Mouse (Mus musculus) fibroblast of lung, adult 2 months (primary cell): Measurements from ENCODE around the gene Rps21.
A peak's percentile ranks its signal among the peaks of the same experiment; 100 is the strongest.
"Not testable (repeated sequence)": the region's sequence is repeated elsewhere in the genome, so short reads cannot be mapped to it uniquely, and the experiment has no call there.

Source experiments
- DNase-seq: peaks from one replicate; pipeline ENCODE4 v3.0.0-alpha.2; 2011; ENCODE audit warnings: low read depth

Gene Rps21

DNA sequence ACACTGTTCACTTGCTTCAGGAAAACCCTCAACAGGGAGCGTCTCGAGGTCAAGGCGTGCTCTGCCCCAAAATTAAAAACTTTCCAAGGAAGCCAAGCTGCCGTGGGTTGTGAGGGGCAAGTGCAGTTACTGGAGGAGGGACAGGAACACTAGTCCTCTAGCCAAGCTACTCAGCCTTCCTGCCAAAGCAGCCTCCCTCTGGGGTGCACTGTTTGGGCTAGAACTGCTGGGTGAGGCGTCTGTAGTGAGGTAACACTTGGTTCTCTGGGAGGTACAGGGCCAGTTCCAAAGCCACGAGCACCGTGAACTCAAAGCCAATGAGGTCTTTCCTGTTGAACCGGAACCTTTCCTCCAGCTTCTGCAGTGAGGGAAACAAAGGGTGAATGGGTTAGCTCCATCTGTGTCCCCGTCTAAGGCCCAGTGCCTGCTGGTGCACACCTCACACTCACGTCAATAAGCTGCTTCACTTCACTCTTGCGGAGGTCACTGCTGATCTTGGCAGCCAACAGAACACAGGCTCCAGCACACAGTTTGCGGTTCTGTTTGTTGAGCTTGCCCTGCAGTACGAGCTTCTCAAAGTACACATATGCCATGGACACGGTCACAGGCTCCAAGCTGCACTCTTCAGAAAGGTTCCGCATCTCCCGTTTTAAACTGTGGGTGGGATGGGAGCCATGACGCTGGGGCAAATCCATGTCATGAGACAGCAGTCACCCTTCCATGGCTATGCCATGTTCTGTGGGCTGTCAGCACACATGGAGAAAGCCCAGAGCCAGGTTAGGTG lies 2.8 kb downstream of the Rps21 start:
- not testable (repeated sequence) for DNase-seq

DNA sequence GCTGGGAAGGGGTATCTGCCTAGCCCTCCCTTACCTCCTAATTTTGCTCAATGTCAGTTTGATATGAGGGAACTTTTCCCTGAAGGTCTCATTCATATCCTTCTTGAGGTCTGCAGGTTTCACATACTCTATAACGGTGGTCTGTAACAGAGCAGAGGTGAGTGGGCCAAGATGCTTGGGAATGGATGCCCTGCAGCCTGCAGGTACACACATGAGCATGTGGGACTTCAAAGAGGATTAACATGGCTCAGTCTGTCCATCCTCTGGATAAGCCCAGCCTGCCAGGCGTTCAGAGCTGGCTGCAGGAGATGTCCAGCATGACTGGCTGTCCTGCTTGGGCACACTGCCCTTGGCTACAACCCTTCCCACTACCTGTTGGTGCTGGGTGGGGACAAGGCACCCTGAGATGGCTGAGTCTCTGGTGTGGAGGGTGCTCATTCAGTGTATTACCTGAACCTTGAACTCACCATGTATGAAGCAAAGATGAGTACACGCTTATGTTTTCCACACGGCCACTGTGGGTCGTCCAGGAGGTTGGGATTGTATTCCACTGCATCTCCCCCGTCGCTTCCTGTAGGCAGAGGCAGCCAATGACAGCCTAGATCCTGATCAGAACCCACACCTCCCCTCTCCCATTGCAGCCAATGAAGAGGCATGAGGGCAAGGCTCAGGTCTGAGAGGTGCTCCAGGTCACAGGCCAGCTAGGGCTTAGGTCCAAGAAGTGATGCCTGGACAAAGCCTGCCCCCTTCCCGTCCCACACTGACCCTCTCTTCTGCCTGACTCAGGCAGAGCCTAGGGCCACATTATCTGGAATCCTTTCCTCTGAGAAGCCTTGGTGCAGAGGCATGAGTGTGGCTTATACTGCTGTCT lies 3.7 kb downstream of the Rps21 start:
- DNase-seq: no peak

- no peak for DNase-seq
Observed at GRCm38 (mm10) chr2:180261901-180262300, 4.7 kb downstream of the Rps21 start.

GRCm38 (mm10) chr2:180262441-180262840 lies 5.3 kb downstream of the Rps21 start:
- DNase-seq: no peak

- DNase-seq: no peak
Observed at GRCm38 (mm10) chr2:180262891-180263290, 5.7 kb downstream of the Rps21 start.

DNA sequence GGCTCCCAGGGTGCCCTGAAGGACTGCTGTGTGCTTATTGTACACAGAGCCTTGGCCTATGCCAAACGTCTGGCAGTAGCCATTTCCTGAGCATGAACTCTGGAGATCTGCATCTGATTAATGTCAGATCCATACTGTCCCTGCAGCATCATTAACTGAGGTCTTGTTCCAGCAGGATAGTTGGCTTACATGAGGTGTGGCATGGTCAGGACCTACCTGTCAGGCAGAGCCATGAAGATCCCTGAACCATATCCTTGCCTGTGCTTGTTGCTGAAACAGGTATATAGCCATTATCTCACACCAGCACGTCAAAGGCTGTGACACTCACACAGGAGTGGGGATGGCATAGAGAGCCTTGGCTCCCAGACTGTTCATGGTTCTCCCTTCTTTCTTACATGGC lies 10.8 kb downstream of the Rps21 start:
- no peak for DNase-seq

GRCm38 (mm10) chr2:180269329-180269728 lies 12.2 kb downstream of the Rps21 start:
- DNase-seq: no peak

- DNase-seq: no peak
Observed at GRCm38 (mm10) chr2:180270537-180271255, 13.5 kb downstream of the Rps21 start.

GRCm38 (mm10) chr2:180271804-180272395 lies 14.7 kb downstream of the Rps21 start:
- no peak for DNase-seq

DNA sequence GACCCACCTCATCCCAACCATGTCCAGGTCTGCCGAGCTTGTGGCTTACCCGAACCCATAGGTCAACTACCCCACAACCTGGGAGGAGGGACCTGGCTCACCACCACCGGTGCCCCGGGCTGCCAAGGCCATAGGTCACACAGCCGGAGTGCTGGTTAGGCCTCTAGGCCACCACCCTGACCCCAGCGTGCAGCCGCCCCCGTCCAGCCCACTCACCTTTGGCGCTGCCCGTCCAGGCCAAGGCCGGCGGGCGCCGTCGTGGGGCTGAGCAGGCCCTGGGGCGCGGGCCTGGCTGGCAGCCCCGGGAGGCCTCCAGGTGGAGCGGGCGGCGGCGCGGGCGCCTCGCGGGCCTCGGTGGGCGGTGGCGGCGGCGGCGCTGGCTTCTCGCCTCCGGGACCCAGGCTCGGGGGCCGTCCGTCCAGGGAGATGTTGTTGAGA lies 15.7 kb downstream of the Rps21 start:
- no peak for DNase-seq

DNA sequence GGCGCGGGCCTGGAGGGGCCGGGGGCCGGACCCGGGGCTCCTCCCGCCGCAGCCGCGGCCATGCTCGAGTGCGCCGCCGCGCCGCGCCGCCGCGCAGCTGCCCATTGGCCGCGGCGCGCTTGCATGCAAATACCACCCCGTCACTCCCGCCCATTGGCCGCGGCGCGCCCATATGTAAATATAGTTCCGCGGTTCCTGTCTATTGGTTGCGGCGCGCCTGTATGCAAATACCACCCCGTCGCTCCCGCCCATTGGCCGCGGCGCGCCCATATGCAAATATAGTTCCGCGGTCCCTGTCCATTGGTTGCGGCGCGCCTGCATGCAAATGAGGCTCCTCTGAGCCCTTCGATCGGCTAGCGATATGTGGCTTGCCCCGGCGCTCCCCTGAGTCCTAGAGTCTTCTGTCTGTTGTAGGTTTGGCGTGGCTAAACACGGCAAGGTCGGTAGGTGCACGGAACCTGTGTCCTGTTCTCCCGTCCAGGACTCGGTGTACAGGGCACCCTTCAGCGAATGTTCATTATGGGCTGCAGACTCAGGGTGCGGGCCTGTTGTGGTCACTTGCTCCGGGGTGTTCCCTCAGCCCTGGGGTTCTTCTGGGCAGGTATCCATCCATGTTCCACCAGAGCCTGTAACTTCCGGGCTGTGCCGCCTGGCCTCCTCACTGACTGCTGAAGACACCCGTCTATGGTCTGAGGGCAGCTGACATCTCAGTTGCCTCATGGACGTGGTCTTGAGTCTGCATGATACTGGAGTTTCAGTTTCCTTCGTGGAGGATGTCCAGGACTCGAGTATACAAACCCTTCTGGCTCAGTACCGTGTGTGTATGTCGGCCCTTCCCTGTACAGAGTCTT lies 16.4 kb downstream of the Rps21 start, which contains the start of gene Cables2:
TSS of gene Cables2 (minus strand) at position 103 of the 851 bp plus-strand sequence.
- DNase-seq: peak; percentile 95

GRCm38 (mm10) chr2:180274523-180274922 lies 17.3 kb downstream of the Rps21 start:
- no peak for DNase-seq

GRCm38 (mm10) chr2:180275836-180276235 lies 18.7 kb downstream of the Rps21 start:
- no peak for DNase-seq

DNA sequence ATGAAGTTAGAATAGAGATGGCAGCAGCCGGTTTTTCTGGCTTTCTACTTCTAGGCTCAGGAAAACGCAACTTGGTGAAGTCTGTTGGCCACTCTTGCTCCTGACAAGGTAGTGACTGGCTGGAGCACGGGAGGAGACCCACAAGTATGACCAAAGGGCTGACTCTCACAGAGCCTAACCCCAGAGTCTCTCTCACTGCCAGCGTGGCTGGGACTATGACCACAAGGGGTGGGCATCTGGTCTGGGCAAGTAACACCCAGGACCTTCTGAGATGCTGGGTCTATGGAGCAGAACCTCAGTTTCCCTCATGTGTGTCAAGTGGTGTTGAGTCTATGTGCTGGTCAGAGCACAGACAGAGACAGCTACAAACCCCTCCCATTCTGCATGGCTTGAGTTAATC lies 19.2 kb downstream of the Rps21 start:
- DNase-seq: no peak

GRCm38 (mm10) chr2:180276851-180277259 lies 19.7 kb downstream of the Rps21 start:
- DNase-seq: no peak

- DNase-seq: no peak
Observed at GRCm38 (mm10) chr2:180277773-180278320, 20.7 kb downstream of the Rps21 start.

DNA sequence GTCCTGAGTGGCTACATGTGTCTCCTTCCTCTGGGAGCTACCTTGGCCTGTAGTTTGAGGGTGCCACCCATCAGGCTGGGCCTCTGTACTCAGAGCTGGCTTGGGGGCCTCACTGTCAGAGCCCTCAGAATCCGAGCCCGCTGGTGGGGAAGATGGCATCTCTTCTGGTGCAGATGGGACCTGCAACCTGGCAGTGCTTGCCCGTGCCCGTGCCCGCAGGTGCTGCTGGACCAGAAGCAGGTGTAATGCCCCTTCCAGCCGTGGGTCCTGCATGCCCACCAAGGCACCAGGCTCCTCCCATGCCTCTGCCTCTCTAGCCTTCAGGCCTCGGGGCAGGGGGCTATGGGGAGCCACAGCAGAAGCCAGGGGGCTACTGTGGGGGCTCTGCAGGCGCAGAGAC lies 22.1 kb downstream of the Rps21 start:
- DNase-seq: no peak

DNA sequence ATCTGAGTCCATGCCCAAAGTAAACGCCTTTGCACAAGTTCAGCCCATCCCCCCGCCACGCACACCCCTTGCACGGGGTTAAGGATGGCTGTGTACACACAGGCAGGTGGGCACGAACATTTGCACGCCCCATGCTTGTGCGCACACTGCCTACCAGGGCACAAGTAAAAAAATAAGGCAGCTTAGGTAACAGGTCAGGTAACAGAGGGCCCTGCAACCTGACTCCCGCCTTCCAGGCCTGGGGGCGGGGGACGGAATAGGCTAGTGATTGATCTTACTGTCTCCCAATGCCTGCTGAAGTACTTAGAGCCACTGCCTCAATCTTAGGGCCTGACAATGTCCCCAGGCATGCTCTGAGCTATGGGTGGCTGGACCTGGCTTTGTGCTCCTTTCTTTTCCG lies 31.8 kb downstream of the Rps21 start:
- no peak for DNase-seq

GRCm38 (mm10) chr2:180289440-180290108 lies 32.4 kb downstream of the Rps21 start, which contains the start of gene Rbbp8nl:
Gene Rbbp8nl (minus strand): TSS chr2:180289879.
- DNase-seq: no peak

DNA sequence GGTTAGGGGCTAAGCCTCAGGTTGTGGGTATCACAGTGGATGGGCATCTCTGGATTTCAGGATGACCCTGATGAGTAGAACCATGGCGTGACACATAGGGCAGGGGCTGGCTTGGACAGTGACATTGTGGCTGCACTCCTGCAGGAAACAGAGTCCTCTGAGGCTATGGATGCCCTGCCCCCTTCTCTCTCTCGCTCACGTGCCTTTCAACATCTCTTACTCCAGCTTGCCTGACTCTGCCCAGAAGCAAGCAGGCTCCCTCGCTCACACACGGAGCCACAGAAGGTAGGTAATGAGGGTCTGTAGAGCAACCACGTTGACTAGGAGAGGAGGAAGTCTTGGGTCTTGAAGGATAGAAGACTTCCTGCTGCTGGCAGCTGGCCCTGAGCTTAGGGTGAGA lies 33.3 kb downstream of the Rps21 start:
- DNase-seq: no peak
